ENCODE assay signal across 22 mouse cellular contexts in genomic region chr10:28516147-28516546, GRCm38 (mm10).
DNase-seq lines count a peak whose midpoint lies in the region; ATAC-seq and TF ChIP-seq lines count a peak whose summit lies in the region.
"Had no signal": no experiment of that assay in that cellular context is flagged by ENCODE, and none has a peak within 500 bp of the region (broad histone marks: within the 10 kb centered on the region; RNA-seq: fewer than 3 reads in every experiment).

No protein-coding gene starts in this region.

- TF ChIP-seq RAD21 in MEL (IDR thresholded peaks at IDR 0.05; ENCODE audit: low read depth, low read length) = no peak

- no peak overlapping the region for H3K4me2 ChIP-seq in liver, postnatal 0 days (ENCODE audit: low read depth, low read length)
- H3K4me2 ChIP-seq in forebrain, embryonic 11.5 days (ENCODE audit: low read depth, low read length, severe bottlenecking) = no peak overlapping the region
- H3K4me2 ChIP-seq in intestine, embryonic 16.5 days (ENCODE audit: low read depth, low read length) = no peak overlapping the region
- H3K4me2 ChIP-seq: embryonic facial prominence, embryonic 12.5 days; hindbrain, embryonic 13.5 days; limb, embryonic 13.5 days; midbrain, embryonic 12.5 days; neural tube, embryonic 15.5 days had no signal

- no peak for TF ChIP-seq CTCF in MEL (IDR thresholded peaks at IDR 0.05 in 2 of 3, conservative IDR thresholded peaks at IDR 0.05 in 1 of 3; ENCODE audit: control insufficient read depth in 1 of 3, insufficient read depth in 1 of 3, low read depth in 2 of 3, low read length in 3 of 3, poor library complexity in 1 of 3, severe bottlenecking in 1 of 3)
- no peak for TF ChIP-seq CTCF in liver, postnatal 0 days (IDR thresholded peaks at IDR 0.05; ENCODE audit: low read depth)

- H3K4me3 ChIP-seq in MEL (ENCODE audit: control insufficient read depth in 1 of 2, insufficient read depth in 1 of 2, low read depth in 2 of 2, low read length in 2 of 2) = no peak overlapping the region; a peak in 1 of 4 replicates
- no peak overlapping the region for H3K4me3 ChIP-seq in liver, postnatal 0 days (ENCODE audit: low read depth, low read length)
- H3K4me3 ChIP-seq in forebrain, embryonic 11.5 days (ENCODE audit: low read depth, low read length) = no peak overlapping the region
- H3K4me3 ChIP-seq in intestine, embryonic 16.5 days (ENCODE audit: low read length) = no peak overlapping the region
- H3K4me3 ChIP-seq: embryonic facial prominence, embryonic 12.5 days; gastrocnemius, adult 2 months; hindbrain, embryonic 13.5 days; limb, embryonic 13.5 days; midbrain, embryonic 12.5 days; neural tube, embryonic 15.5 days had no signal

- DNase-seq in 416B (ENCODE audit: low read depth) = peak; percentile 76
- DNase-seq in MEL (ENCODE audit: low read depth, low spot score) = peak; percentile 32
- peak; percentile 73 for DNase-seq in induced T-regulatory cell, adult 2 months (ENCODE audit: low read depth)
- peak; percentile 29 for DNase-seq in splenic B cell, adult 2 months (ENCODE audit: low read depth, low spot score)
- no peak for DNase-seq in urinary bladder, adult 2 months (ENCODE audit: low spot score)
- DNase-seq in liver, postnatal 0 days = no peak
- DNase-seq in forebrain, embryonic 11.5 days (ENCODE audit: low spot score) = no peak
- DNase-seq: adrenal gland, postnatal 25 days; cerebellum, adult 2 months; gastrocnemius, adult 2 months; kidney, adult 8-10 months; kidney, postnatal 25 days; lung, postnatal 14 days; retina, postnatal 1 day had no signal

- H3K27me3 ChIP-seq in MEL (ENCODE audit: control insufficient read depth in 1 of 2, insufficient read depth in 2 of 2, low read length in 2 of 2) = no peaks in the 10 kb centered on the region
- H3K27me3 ChIP-seq in splenic B cell, adult 2 months (ENCODE audit: control insufficient read depth, insufficient read depth, low read length, poor library complexity, severe bottlenecking) = no peaks in the 10 kb centered on the region
- H3K27me3 ChIP-seq in liver, postnatal 0 days (ENCODE audit: insufficient read depth, low read length) = no peaks in the 10 kb centered on the region
- H3K27me3 ChIP-seq in forebrain, embryonic 11.5 days (ENCODE audit: control insufficient read depth, insufficient read depth, low read length) = no peaks in the 10 kb centered on the region
- no peaks in the 10 kb centered on the region for H3K27me3 ChIP-seq in intestine, embryonic 16.5 days (replicated peaks; ENCODE audit: control insufficient read depth, insufficient read depth, low read length)
- H3K27me3 ChIP-seq: embryonic facial prominence, embryonic 12.5 days; hindbrain, embryonic 13.5 days; limb, embryonic 13.5 days; midbrain, embryonic 12.5 days; neural tube, embryonic 15.5 days had no signal

- H3K79me2 ChIP-seq in MEL (ENCODE audit: control insufficient read depth, insufficient read depth, low read length, poor library complexity) = no peaks in the 10 kb centered on the region

- ATAC-seq in liver, postnatal 0 days = no peak; the same call in 1 of the 2 replicates
- ATAC-seq in forebrain, embryonic 11.5 days (replicated peaks; ENCODE audit: low FRiP score) = no peak
- ATAC-seq in intestine, embryonic 16.5 days = no peak

- peaks cover 0 to 12% of the 10 kb centered on the region in 2 experiments; a peak in 2 of 4 replicates for H3K36me3 ChIP-seq in MEL (ENCODE audit: control insufficient read depth in 1 of 2, insufficient read depth in 2 of 2, low read length in 2 of 2)
- no peaks in the 10 kb centered on the region for H3K36me3 ChIP-seq in splenic B cell, adult 2 months (ENCODE audit: control insufficient read depth, insufficient read depth, low read length, poor library complexity, severe bottlenecking)
- no peaks in the 10 kb centered on the region for H3K36me3 ChIP-seq in liver, postnatal 0 days (replicated peaks; ENCODE audit: insufficient read depth, low read length)
- H3K36me3 ChIP-seq in forebrain, embryonic 11.5 days (ENCODE audit: control insufficient read depth, insufficient read depth, low read length) = no peaks in the 10 kb centered on the region
- H3K36me3 ChIP-seq in intestine, embryonic 16.5 days (ENCODE audit: control insufficient read depth, insufficient read depth, low read length) = no peaks in the 10 kb centered on the region
- H3K36me3 ChIP-seq: embryonic facial prominence, embryonic 12.5 days; G1E; hindbrain, embryonic 13.5 days; limb, embryonic 13.5 days; midbrain, embryonic 12.5 days; neural tube, embryonic 15.5 days had no signal

- no peak overlapping the region for H3K9ac ChIP-seq in MEL (ENCODE audit: control insufficient read depth, low read depth, low read length, poor library complexity, severe bottlenecking)
- H3K9ac ChIP-seq in liver, postnatal 0 days (replicated peaks) = no peak overlapping the region
- no peak overlapping the region for H3K9ac ChIP-seq in forebrain, embryonic 11.5 days (ENCODE audit: low read length)
- no peak overlapping the region for H3K9ac ChIP-seq in intestine, embryonic 16.5 days (ENCODE audit: low read depth, low read length)
- H3K9ac ChIP-seq: embryonic facial prominence, embryonic 12.5 days; hindbrain, embryonic 13.5 days; limb, embryonic 13.5 days; liver, embryonic 14.5 days; midbrain, embryonic 12.5 days; neural tube, embryonic 15.5 days had no signal

- WGBS in liver, postnatal 0 days (ENCODE audit: insufficient replicate concordance) = 45% methylated on average over 5 of the region's 5 CpGs
- WGBS in forebrain, embryonic 11.5 days = 94% methylated on average over 5 of the region's 5 CpGs
- 87% methylated on average over 5 of the region's 5 CpGs for whole genome bisulfite sequencing in intestine, embryonic 16.5 days

- no peaks in the 10 kb centered on the region for H3K9me3 ChIP-seq in MEL (replicated peaks; ENCODE audit: insufficient read depth, low read length)
- no peaks in the 10 kb centered on the region for H3K9me3 ChIP-seq in liver, postnatal 0 days (ENCODE audit: low read length)
- H3K9me3 ChIP-seq in forebrain, embryonic 11.5 days (ENCODE audit: control insufficient read depth, low read length) = no peaks in the 10 kb centered on the region
- H3K9me3 ChIP-seq in intestine, embryonic 16.5 days (ENCODE audit: control insufficient read depth, low read length) = no peaks in the 10 kb centered on the region
- H3K9me3 ChIP-seq: embryonic facial prominence, embryonic 12.5 days; G1E; hindbrain, embryonic 13.5 days; limb, embryonic 13.5 days; midbrain, embryonic 12.5 days; neural tube, embryonic 15.5 days had no signal

- peaks cover 6 to 8% of the 10 kb centered on the region in 2 experiments; a peak in 3 of 4 replicates for H3K4me1 ChIP-seq in MEL (ENCODE audit: control insufficient read depth in 1 of 2, insufficient read depth in 2 of 2, low read length in 2 of 2)
- no peaks in the 10 kb centered on the region for H3K4me1 ChIP-seq in liver, postnatal 0 days (ENCODE audit: insufficient read depth)
- no peaks in the 10 kb centered on the region for H3K4me1 ChIP-seq in forebrain, embryonic 11.5 days (replicated peaks; ENCODE audit: control insufficient read depth, insufficient read depth, low read length)
- no peaks in the 10 kb centered on the region for H3K4me1 ChIP-seq in intestine, embryonic 16.5 days (ENCODE audit: control insufficient read depth, insufficient read depth, low read length)
- H3K4me1 ChIP-seq: embryonic facial prominence, embryonic 12.5 days; hindbrain, embryonic 13.5 days; midbrain, embryonic 12.5 days; neural tube, embryonic 15.5 days had no signal

- H3K27ac ChIP-seq in MEL (ENCODE audit: control insufficient read depth, low read depth, low read length) = no peak overlapping the region
- H3K27ac ChIP-seq in liver, postnatal 0 days (ENCODE audit: low read depth) = no peak overlapping the region
- H3K27ac ChIP-seq in forebrain, embryonic 11.5 days (ENCODE audit: low read depth, low read length) = no peak overlapping the region
- H3K27ac ChIP-seq in intestine, embryonic 16.5 days (ENCODE audit: low read length) = no peak overlapping the region
- H3K27ac ChIP-seq: embryonic facial prominence, embryonic 12.5 days; gastrocnemius, adult 2 months; hindbrain, embryonic 13.5 days; limb, embryonic 13.5 days; liver, embryonic 14.5 days; midbrain, embryonic 12.5 days; neural tube, embryonic 15.5 days had no signal

- TF ChIP-seq EP300 in MEL (IDR thresholded peaks at IDR 0.05; ENCODE audit: low read depth in 1 of 2, low read length in 2 of 2) = no peak
- TF ChIP-seq EP300 in liver, postnatal 0 days (IDR thresholded peaks at IDR 0.05; ENCODE audit: low read depth) = no peak

- TF ChIP-seq POLR2A in MEL (IDR thresholded peaks at IDR 0.05; ENCODE audit: control insufficient read depth in 1 of 2, insufficient read depth in 1 of 2, low read depth in 1 of 2, low read length in 2 of 2, poor library complexity in 1 of 2) = no peak

TF ChIP-seq in MEL, 35 proteins besides CTCF, POLR2A, EP300 and RAD21:
- TF ChIP-seq MYB (IDR thresholded peaks at IDR 0.05; ENCODE audit: low read depth, low read length) = no peak
- TF ChIP-seq GATA1 (IDR thresholded peaks at IDR 0.05; ENCODE audit: low read depth, low read length) = no peak
- TF ChIP-seq MYC (IDR thresholded peaks at IDR 0.05; ENCODE audit: low read depth, low read length) = no peak
- TF ChIP-seq MEF2A (IDR thresholded peaks at IDR 0.05; ENCODE audit: extremely low read depth, insufficient replicate concordance, low read depth, low read length, poor library complexity, severe bottlenecking) = no peak
- TF ChIP-seq POLR2AphosphoS2 (IDR thresholded peaks at IDR 0.05; ENCODE audit: low read length) = no peak
- TF ChIP-seq NRF1 (IDR thresholded peaks at IDR 0.05; ENCODE audit: insufficient read depth, low read depth, low read length, poor library complexity, severe bottlenecking) = no peak
- no peak for TF ChIP-seq USF1 (IDR thresholded peaks at IDR 0.05; ENCODE audit: low read depth, low read length)
- TF ChIP-seq POLR2AphosphoS5 (IDR thresholded peaks at IDR 0.05; ENCODE audit: borderline replicate concordance, low read depth, low read length) = no peak
- no peak for TF ChIP-seq TBP (IDR thresholded peaks at IDR 0.05; ENCODE audit: low read depth, low read length)
- no peak for TF ChIP-seq MAX (IDR thresholded peaks at IDR 0.05; ENCODE audit: low read length)
- no peak for TF ChIP-seq ZMIZ1 (IDR thresholded peaks at IDR 0.05; ENCODE audit: low read depth, low read length)
- TF ChIP-seq ZKSCAN1 (IDR thresholded peaks at IDR 0.05; ENCODE audit: low read depth, low read length) = no peak
- no peak for TF ChIP-seq SMC3 (IDR thresholded peaks at IDR 0.05; ENCODE audit: low read depth, low read length)
- TF ChIP-seq CHD2 (IDR thresholded peaks at IDR 0.05; ENCODE audit: low read length) = no peak

Comparison
In these comparisons a context has a peak if more than half of its experiments do, and no peak if none do; other contexts are left out.
1. DNase-seq: peak in 416B (single experiment), MEL (single experiment), induced T-regulatory cell, adult 2 months (single experiment) and splenic B cell, adult 2 months (single experiment); none in urinary bladder, adult 2 months (single experiment), liver, postnatal 0 days (single experiment) and forebrain, embryonic 11.5 days (single experiment).